Mouse (Mus musculus) heart, adult 2 months (tissue): ENCODE measurements around the gene Phf11a.
"Not testable (repeated sequence)": the region's sequence is repeated elsewhere in the genome, so short reads cannot be mapped to it uniquely, and the experiment has no call there.

Experiments used
- CTCF ChIP-seq: fragments of 200-600 bp; IDR thresholded peaks from 2 replicates; pipeline ENCODE4 v1.8.1; 2022; ENCODE audit warnings: antibody characterized with exemption, mild to moderate bottlenecking, moderate library complexity
- EP300 ChIP-seq: fragments of 200-500 bp; IDR thresholded peaks from 2 replicates; pipeline ENCODE4 v1.6.1; 2011; ENCODE audit warnings: low read depth, low read length, control low read depth; ENCODE audit not compliant: insufficient read depth

DNA sequence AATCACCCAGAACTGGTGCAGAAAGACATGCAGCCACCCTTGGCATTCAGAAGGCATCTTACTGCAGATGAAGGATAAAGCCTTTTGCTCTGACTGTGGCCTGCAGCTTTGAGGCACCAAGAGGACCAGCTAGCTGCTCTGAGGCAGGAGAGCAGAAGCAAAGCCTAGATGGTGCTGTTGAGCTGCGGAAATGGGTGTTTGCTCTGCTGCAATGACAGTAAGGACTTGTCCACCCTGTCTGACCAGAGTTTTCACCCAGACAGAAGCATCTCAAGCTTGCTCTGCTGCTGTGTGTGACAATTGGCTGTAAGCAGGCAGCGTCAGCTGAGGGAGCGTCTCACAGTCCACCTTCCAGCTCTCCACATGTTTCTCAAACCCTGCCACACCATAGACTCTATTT is 33.2 kb upstream of the Phf11a start:
- peak; percentile 52 for TF ChIP-seq CTCF
- not testable (repeated sequence) for TF ChIP-seq EP300
